Mouse (Mus musculus): ENCODE data around the gene Bicdl2.

DNA sequence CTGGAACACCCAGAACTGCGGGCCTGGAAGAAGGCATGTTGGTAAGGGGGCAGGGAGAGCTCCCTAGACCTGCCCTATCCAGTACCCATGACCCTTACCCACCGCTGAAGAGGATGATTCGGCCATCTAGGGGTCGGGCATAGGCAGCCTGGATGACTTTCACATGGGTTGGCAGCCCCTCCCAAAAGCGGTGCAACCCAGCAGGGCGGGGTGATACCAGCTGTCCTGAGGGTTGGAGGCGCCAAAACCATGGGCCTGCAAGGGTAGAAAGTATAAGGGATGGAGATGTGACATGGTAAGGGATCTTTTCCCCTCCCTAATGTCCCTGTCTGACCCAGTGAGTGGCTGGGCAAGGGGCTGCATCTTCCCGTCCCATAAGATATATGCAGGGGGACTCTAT, 29.1 kb upstream of the Bicdl2 start:
- TF ChIP-seq CTCF (IDR thresholded peaks at IDR 0.05; ENCODE audit: extremely low read depth, insufficient read depth, low read length) (no peak), POLR2A (IDR thresholded peaks at IDR 0.05; ENCODE audit: extremely low read depth, insufficient read depth, low read length) (no peak)
